Mouse (Mus musculus) 416B (cell line): Measurements from ENCODE around the gene Glis1.
A peak's percentile ranks its signal among the peaks of the same experiment; 100 is the strongest.

ENCODE experiments used
- DNase-seq: peaks from one replicate; pipeline ENCODE4 v3.0.0; 2011; ENCODE audit warnings: low read depth

Glis1 gene

GRCm38 (mm10) chr4:107453141-107453984, 19.0 kb downstream of the Glis1 start:
- peak; percentile 80 for DNase-seq

- peak; percentile 44 for DNase-seq
Measured at GRCm38 (mm10) chr4:107457602-107458001, 23.2 kb downstream of the Glis1 start.

- peak; percentile 13 for DNase-seq
Measured at GRCm38 (mm10) chr4:107458907-107459306, 24.5 kb downstream of the Glis1 start.

- no peak for DNase-seq
Measured at GRCm38 (mm10) chr4:107459461-107459860, 25.1 kb downstream of the Glis1 start.

- no peak for DNase-seq
Measured at GRCm38 (mm10) chr4:107460468-107460867, 26.1 kb downstream of the Glis1 start.

- no peak for DNase-seq
Measured at GRCm38 (mm10) chr4:107467831-107468230, 33.4 kb downstream of the Glis1 start.

- no peak for DNase-seq
Measured at GRCm38 (mm10) chr4:107468264-107468663, 33.9 kb downstream of the Glis1 start.

- DNase-seq, result no peak
Measured at GRCm38 (mm10) chr4:107468768-107469167, 34.4 kb downstream of the Glis1 start.

GRCm38 (mm10) chr4:107476266-107476665, 41.9 kb downstream of the Glis1 start:
- no peak for DNase-seq

- DNase-seq, result no peak
Measured at GRCm38 (mm10) chr4:107479015-107479414, 44.6 kb downstream of the Glis1 start.

GRCm38 (mm10) chr4:107482541-107482940, 48.1 kb downstream of the Glis1 start:
- DNase-seq, result no peak

GRCm38 (mm10) chr4:107483556-107484220, 49.3 kb downstream of the Glis1 start:
- DNase-seq, result no peak

GRCm38 (mm10) chr4:107484221-107484575, 49.8 kb downstream of the Glis1 start:
- no peak for DNase-seq

GRCm38 (mm10) chr4:107485903-107486302, 51.5 kb downstream of the Glis1 start:
- DNase-seq, result peak; percentile 7

GRCm38 (mm10) chr4:107489121-107489840, 54.9 kb downstream of the Glis1 start:
- DNase-seq, result no peak

- DNase-seq, result peak; percentile 6
Measured at GRCm38 (mm10) chr4:107492991-107493390, 58.6 kb downstream of the Glis1 start.

- no peak for DNase-seq
Measured at GRCm38 (mm10) chr4:107495751-107496430, 61.5 kb downstream of the Glis1 start.

GRCm38 (mm10) chr4:107497430-107497935, 63.1 kb downstream of the Glis1 start:
- no peak for DNase-seq

GRCm38 (mm10) chr4:107502601-107503051, 68.2 kb downstream of the Glis1 start:
- no peak for DNase-seq

- no peak for DNase-seq
Measured at GRCm38 (mm10) chr4:107514981-107515380, 80.6 kb downstream of the Glis1 start.

- no peak for DNase-seq
Measured at GRCm38 (mm10) chr4:107515626-107516025, 81.2 kb downstream of the Glis1 start.

- DNase-seq, result no peak
Measured at GRCm38 (mm10) chr4:107518766-107519165, 84.4 kb downstream of the Glis1 start.
